Mouse (Mus musculus): ENCODE results near the gene Esrra.

GRCm38 (mm10) chr19:6913991-6914390 lies 7.6 kb downstream of the Esrra start:
- TF ChIP-seq POLR2A (IDR thresholded peaks at IDR 0.05; ENCODE audit: insufficient read depth, low read depth, low read length) (no peak), CTCF (IDR thresholded peaks at IDR 0.05) (no peak)
